Mouse (Mus musculus) neural tube, embryonic 14.5 days (tissue): ENCODE data around the gene Coasy. TPM values are rescaled to one million over a fixed set of nuclear protein-coding genes. Genes with fewer than 3 reads are reported as not detected.

Source experiments
- ATAC-seq: fragments of 200-750 bp; cut with Nextera tagmentation; 2 replicates; pipeline ENCODE4 v1.8.0; 2017; ENCODE audit warnings: low read depth, mild to moderate bottlenecking, moderate TSS enrichment, moderate library complexity
- H3K27ac ChIP-seq: fragments of 300-500 bp; sonication (generic); 2 replicates; pipeline ENCODE4 v1.5.1; 2014; ENCODE audit warnings: low read depth, mild to moderate bottlenecking, control low read depth, low read length, moderate library complexity, mixed read lengths
- H3K27me3 ChIP-seq: fragments of 300-500 bp; sonication (generic); 2 replicates; pipeline ENCODE4 v1.6.1; 2014; ENCODE audit warnings: low read length; ENCODE audit not compliant: control insufficient read depth, insufficient read depth
- H3K36me3 ChIP-seq: fragments of 300-500 bp; sonication (generic); 2 replicates; pipeline ENCODE4 v1.6.1; 2014; ENCODE audit warnings: low read length, mixed read lengths; ENCODE audit not compliant: control insufficient read depth, insufficient read depth
- H3K4me1 ChIP-seq: fragments of 300-500 bp; sonication (generic); 2 replicates; pipeline ENCODE4 v1.6.1; 2014; ENCODE audit warnings: low read length; ENCODE audit not compliant: control insufficient read depth, insufficient read depth
- H3K4me2 ChIP-seq: fragments of 300-500 bp; sonication (generic); 2 replicates; pipeline ENCODE4 v1.6.1; 2014; ENCODE audit warnings: mild to moderate bottlenecking, low read depth, low read length, control low read depth
- H3K4me3 ChIP-seq: fragments of 300-500 bp; sonication (generic); 2 replicates; pipeline ENCODE4 v1.5.1; 2014; ENCODE audit warnings: low read depth, low read length, control low read depth, mixed read lengths
- H3K9ac ChIP-seq: fragments of 300-500 bp; sonication (generic); replicated peaks from 2 replicates; pipeline ENCODE4 v1.6.1; 2014; ENCODE audit warnings: low read depth, mild to moderate bottlenecking, control low read depth, low read length, mixed read lengths
- H3K9me3 ChIP-seq: fragments of 300-500 bp; sonication (generic); 2 replicates; pipeline ENCODE4 v1.6.1; 2016; ENCODE audit warnings: low read length; ENCODE audit not compliant: control insufficient read depth
- WGBS: fragments of 180-500 bp; shearing (Covaris S2); extraction: QIAGEN DNeasy Blood & Tissue Kit; methylation state at CpG from one replicate; pipeline ENCODE4 v1.1.7; 2014; 5-methylcytosine and 5-hydroxymethylcytosine counted together
- polyA plus RNA-seq: library from polyadenylated mRNA; unstranded; fragments of >200 nt; fragmentation: Nextera tagmentation; extraction: Ambion mirVana; gene quantifications from 2 replicates; pipeline ENCODE4 v1.2.1, GENCODE M21; 2014

Coasy gene
- 38.3 and 39.2 TPM in 2 replicates for polyA plus RNA-seq

DNA sequence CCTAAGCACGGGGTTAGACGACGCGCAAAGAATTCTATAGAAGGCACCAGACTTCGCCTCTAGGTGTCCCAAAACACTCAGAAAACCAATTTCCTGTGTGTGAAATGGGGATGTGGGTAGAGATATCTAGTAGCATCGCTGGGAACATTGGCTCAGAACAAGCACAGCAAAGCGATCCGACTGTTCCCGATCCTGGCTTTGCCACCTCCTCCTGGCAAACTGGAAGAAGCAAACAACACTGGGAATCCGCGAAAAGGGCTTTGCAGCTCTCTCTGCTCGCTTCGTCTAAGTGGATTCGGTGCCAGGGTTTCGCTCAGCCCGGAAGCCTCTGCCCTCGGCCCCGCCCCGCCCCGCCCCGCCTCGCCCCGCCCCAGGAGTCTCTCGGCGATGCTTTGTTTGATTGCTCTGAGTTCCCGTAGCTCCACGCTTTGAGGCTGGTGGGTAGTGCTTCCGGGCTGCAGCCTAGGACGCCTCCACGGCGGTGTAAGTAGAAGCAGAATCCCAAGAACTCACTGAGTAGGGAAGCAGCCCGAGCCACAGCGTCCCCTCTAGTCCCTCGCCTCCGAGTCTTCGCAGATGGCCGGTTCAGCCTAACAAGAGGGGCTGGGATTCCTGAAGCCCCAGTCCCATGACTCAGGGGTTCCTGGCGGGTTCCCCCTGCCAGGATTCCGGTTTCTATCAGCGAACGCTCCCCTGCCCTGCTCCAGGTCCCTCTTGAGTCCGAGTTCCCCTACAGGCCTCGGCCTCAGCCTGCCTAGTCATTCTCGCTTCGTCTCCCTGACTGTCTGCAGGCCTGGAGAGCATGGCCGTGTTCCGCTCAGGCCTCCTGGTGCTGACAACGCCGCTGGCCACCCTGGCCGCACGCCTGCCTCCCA lies at the start of gene Coasy:
TSS of gene Coasy (plus strand) at position 358 of the 875 bp plus-strand sequence.
- peaks cover 20% of the 10 kb centered on the region for H3K4me1 ChIP-seq
- peak; percentile 90 for ATAC-seq
- under 1% methylated on average over 50 of the region's 51 CpGs for WGBS
- peak within 1 kb of the TSS; percentile 85 for H3K9ac ChIP-seq
- peak within 1 kb of the TSS; percentile 100 for H3K4me2 ChIP-seq
- peak within 1 kb of the TSS; percentile 78 for H3K4me3 ChIP-seq
- 0 out of 2 replicates have a peak, but pooled peaks cover 4% of the 10 kb centered on the region for H3K36me3 ChIP-seq
- peaks cover 25% of the 10 kb centered on the region for H3K27me3 ChIP-seq
- no peaks in the 10 kb centered on the region for H3K9me3 ChIP-seq
- peak within 1 kb of the TSS; percentile 86 for H3K27ac ChIP-seq

DNA sequence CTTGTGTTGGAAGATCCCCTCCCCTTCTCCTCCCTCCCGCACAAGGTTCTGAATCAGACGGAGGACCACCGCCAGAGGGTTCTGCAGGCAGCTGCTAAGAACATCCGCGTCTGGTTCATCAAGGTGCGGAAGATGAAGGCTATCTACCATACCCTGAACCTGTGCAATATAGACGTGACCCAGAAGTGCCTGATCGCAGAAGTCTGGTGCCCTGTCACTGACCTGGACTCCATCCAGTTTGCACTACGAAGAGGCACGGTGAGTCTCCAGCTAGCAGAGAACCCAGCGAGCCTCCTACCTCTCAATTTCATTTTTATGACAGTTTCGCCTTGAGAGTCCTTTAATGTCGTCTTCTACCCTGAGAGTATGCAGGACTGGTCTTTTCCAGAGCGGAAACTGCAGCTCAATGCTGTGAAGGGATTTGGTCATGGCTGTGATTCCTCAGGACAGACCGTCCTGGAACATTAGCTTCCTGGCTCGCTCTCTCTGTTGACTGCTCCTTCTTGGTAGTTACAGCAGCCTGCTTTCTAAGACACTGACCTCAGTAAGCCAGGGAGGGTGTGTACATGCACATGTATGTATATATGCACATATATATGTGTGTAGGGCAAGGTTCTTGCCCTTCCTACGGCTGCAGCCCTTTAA lies 48.4 kb upstream of the Coasy start:
- Histone ChIP-seq H3K36me3 (peaks cover 83% of the 10 kb centered on the region), H3K27me3 (no peaks in the 10 kb centered on the region), H3K9ac (no peak overlapping the region), H3K9me3 (no peaks in the 10 kb centered on the region), H3K4me2 (no peak overlapping the region), H3K27ac (no peak overlapping the region), H3K4me3 (no peak overlapping the region), H3K4me1 (no peaks in the 10 kb centered on the region)
- WGBS = 95% methylated on average over 17 of the region's 17 CpGs
- ATAC-seq = no peak

DNA sequence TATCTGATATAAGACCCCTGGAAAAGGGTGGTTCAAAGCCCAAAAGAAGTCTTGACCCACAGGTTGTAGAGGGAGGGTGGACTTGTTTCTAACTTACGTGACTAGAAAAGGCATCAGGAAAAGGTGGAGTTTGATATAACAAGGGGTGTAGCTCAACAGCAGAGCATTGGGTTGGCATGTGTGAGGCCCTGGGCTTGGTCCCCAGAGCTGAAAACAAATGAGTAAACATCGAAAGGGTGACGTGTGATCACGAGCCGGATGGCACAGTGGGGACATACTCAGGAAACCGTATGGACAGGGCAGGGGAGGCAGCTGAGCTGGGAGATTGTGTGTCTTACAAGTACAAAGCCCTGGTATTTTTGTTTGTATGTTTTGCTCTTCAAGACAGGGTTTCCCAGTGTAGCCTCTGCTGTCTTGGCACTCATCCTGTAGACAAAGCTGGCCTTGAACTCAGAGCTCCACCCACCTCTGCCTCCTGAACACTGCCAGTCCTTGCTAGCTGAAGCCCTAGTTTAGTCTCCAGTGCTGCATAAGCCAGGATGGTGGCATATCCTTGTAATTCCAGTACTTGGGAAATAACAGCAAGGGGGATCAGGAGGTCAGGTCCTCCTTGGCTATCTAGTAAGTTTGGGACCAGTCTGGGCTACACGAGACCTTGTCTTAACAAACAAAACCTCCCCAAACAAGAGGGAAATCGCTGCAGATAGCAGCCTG lies 47.6 kb upstream of the Coasy start:
- 92% methylated on average over 8 of the region's 8 CpGs for WGBS

DNA sequence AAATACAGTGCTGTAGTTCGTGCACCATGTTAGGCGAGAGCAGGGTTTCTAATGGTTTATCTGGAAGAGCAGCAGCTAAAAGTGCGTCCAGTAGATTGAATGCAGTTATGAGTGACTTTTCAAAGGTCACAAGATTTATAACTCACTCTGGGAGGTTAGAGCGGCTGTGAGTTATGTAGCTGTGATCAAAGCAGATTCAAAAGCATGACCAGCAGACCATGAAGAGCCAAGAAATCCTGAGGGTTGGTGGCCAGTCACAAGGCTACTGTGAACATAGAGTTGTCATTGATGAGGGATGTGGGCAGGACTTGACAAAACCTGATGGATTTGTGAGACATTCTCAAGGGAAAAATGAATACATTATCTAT lies 47.1 kb upstream of the Coasy start:
- H3K27ac ChIP-seq = no peak overlapping the region
- WGBS = 78% methylated on average over 4 of the region's 4 CpGs
- H3K4me3 ChIP-seq = no peak overlapping the region
- H3K9ac ChIP-seq = no peak overlapping the region
- H3K27me3 ChIP-seq = no peaks in the 10 kb centered on the region
- H3K9me3 ChIP-seq = no peaks in the 10 kb centered on the region
- ATAC-seq = no peak
- peaks cover 83% of the 10 kb centered on the region for H3K36me3 ChIP-seq
- no peaks in the 10 kb centered on the region for H3K4me1 ChIP-seq
- H3K4me2 ChIP-seq = no peak overlapping the region

More for the DNA sequence above, 47.6 kb upstream of the Coasy start:
- Histone ChIP-seq H3K4me3 (no peak overlapping the region), H3K9me3 (no peaks in the 10 kb centered on the region), H3K4me1 (no peaks in the 10 kb centered on the region), H3K27ac (no peak overlapping the region), H3K4me2 (no peak overlapping the region), H3K27me3 (no peaks in the 10 kb centered on the region), H3K9ac (no peak overlapping the region), H3K36me3 (peaks cover 83% of the 10 kb centered on the region)
- no peak for ATAC-seq

- WGBS = 84% methylated on average over 10 of the region's 10 CpGs
- H3K27me3 ChIP-seq = no peaks in the 10 kb centered on the region
Observed at GRCm38 (mm10) chr11:101037795-101038194, 44.6 kb upstream of the Coasy start.

GRCm38 (mm10) chr11:101045826-101046225 lies 36.5 kb upstream of the Coasy start:
- no peak overlapping the region for H3K9ac ChIP-seq
- no peaks in the 10 kb centered on the region for H3K4me1 ChIP-seq
- H3K27me3 ChIP-seq = no peaks in the 10 kb centered on the region
- no peaks in the 10 kb centered on the region for H3K9me3 ChIP-seq
- 94% methylated on average over 4 of the region's 4 CpGs for WGBS
- H3K4me3 ChIP-seq = no peak overlapping the region
- H3K36me3 ChIP-seq = peaks cover 96% of the 10 kb centered on the region
- H3K27ac ChIP-seq = no peak overlapping the region
- no peak for ATAC-seq
- no peak overlapping the region for H3K4me2 ChIP-seq

More at GRCm38 (mm10) chr11:101037795-101038194, 44.6 kb upstream of the Coasy start:
- peaks cover 89% of the 10 kb centered on the region for H3K36me3 ChIP-seq
- ATAC-seq = no peak
- no peak overlapping the region for H3K4me3 ChIP-seq
- no peak overlapping the region for H3K9ac ChIP-seq
- H3K4me1 ChIP-seq = no peaks in the 10 kb centered on the region
- no peaks in the 10 kb centered on the region for H3K9me3 ChIP-seq
- H3K27ac ChIP-seq = no peak overlapping the region
- H3K4me2 ChIP-seq = no peak overlapping the region

DNA sequence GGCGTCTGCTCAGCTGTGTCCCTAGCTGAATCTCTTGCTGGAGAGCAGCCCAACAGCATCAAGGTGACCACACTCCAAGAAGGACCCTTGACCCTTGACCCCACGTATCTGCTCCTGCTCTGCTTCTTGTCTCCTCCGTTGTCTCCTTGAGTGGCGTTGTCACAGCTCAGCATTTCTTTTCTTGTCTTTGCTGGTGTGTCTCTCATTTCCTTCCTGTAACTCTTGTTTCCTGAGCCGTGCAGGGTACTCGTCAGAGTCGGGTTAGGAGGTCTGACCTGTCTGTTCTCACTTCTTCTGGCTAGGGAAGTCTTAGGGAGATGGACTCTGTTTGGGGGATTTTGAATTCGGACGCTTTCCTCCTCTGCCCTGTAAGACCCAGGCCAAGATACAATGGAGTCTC lies 35.9 kb upstream of the Coasy start:
- Histone ChIP-seq H3K9me3 (no peaks in the 10 kb centered on the region), H3K4me2 (no peak overlapping the region), H3K36me3 (peaks cover 97% of the 10 kb centered on the region), H3K4me3 (no peak overlapping the region), H3K27ac (no peak overlapping the region), H3K4me1 (no peaks in the 10 kb centered on the region), H3K9ac (no peak overlapping the region), H3K27me3 (no peaks in the 10 kb centered on the region)
- no peak for ATAC-seq
- WGBS = 81% methylated on average over 9 of the region's 9 CpGs

- no peak overlapping the region for H3K4me2 ChIP-seq
- 86% methylated on average over 3 of the region's 3 CpGs for WGBS
- H3K4me3 ChIP-seq = no peak overlapping the region
- no peaks in the 10 kb centered on the region for H3K4me1 ChIP-seq
- H3K9me3 ChIP-seq = no peaks in the 10 kb centered on the region
- no peak overlapping the region for H3K27ac ChIP-seq
- no peak for ATAC-seq
- H3K27me3 ChIP-seq = no peaks in the 10 kb centered on the region
- H3K9ac ChIP-seq = no peak overlapping the region
- H3K36me3 ChIP-seq = peaks cover 94% of the 10 kb centered on the region
Observed at GRCm38 (mm10) chr11:101047502-101047901, 34.9 kb upstream of the Coasy start.
